Mouse (Mus musculus) cerebellum, postnatal 25 days (tissue): ENCODE measurements at regions not wholly inside any gene's neighbourhood (a gene's known extent, or its start where the extent isn't known, plus 50 kb on each side); places are given as distances from the start of the nearest gene placed in this dataset.

ENCODE experiments used
- DNase-seq, 2 experiments: peaks; one replicate each; pipeline ENCODE4 v3.0.0; 2021; ENCODE audit warnings: mixed read lengths in 2 of 2

GRCm38 (mm10) chr8:116115811-116116372 is 388.9 kb upstream of the Dynlrb2 start:
- peak; percentile 74 to 80 for DNase-seq

DNA sequence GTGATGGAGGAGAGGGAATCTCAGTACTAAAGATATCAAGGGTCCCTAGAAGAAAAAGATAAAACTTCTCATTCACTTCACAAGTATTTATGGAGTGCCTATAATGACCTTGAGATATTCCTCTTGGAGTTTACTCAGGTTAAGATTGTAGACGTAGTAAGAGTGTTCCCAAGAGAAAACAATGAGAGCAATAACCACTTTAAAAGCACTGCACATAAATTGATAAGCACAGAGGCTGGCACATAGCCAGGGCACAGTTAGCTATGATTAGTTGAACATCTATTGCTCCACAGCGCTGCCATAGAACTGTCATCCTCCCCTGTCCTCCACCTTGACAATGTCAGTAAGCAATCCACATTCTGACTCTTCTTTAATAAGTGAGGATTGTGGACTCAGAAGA is 389.8 kb upstream of the Dynlrb2 start:
- peak in 1 of 2 experiments; percentile 22 for DNase-seq

DNA sequence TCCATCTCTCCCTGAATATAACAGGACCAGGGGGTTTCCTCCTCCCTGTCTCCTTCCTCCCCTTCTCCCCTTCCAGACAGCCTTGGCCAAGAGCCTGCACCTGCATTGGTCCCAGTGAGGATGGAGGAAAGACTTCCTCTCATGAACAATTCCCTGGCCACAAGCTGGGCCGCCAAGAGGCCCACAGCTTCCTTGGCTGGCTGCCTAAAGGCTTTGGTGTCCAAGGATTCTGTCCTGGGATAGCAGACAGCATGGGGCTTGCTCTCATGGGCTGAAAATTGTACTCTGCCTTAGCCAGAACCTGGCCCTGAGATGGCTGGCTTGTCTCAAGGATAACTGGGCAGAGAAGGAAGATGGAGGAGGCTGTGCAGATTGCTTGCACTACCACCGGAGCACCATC is 390.3 kb upstream of the Dynlrb2 start:
- peak; percentile 44 to 64 for DNase-seq

DNA sequence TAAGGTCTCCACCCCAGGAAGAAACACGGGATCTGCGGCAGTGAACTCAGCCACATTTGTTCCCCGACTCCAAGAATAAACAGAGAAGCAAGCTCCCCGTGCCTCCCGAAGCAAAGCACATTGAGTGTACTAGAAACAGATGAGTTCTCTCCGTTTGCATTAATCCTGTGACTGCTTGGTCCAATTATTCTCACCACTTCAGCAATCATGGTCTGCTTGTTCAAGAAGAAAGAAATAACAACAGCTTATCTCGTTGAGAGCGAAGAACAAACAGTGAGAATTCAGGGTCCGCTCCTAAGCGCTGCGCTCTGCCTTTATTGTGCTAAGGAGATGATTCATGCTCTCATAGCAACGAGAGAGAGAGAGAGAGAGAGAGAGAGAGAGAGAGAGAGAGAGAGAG is 393.6 kb upstream of the Dynlrb2 start:
- DNase-seq = no peak

DNA sequence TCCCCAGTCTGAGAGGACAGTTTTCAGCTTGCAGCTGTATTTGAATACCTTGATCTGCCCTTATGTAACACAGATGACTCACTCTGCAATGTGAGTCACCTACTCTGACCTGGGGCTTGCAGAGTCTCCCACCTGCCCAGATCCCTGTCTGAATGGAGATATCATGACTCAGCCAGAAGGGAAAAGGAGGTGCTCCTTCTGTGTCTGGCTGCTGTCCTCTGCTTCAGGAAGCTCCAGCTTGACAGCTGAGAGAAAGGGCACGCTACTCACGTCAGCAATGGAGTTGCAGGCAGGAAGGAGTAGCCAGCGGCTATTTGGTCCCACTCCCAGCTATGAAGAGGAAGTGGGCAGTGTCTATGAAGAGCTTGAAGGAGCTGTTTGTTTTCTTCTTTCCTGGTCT is 389.1 kb upstream of the Maf start:
- DNase-seq = no peak

DNA sequence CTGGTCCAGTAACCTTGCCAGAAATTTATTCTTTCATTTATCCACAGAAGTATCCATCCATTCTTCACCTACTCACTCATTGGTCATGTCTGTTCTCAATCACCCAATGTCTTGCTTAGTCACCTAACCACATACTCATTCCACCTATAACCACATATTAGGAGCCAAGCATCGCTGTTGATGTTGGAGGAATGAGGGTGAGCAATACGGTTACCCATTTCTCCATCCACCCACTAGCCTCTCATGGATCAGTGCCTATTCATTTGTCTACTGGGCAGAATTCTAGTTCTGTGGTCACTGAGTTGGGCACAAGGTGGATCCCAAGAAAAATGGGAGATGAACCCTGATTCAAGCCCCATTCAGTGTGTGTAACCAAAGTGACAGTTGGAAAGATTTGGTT is 375.6 kb upstream of the Maf start:
- no peak for DNase-seq

DNA sequence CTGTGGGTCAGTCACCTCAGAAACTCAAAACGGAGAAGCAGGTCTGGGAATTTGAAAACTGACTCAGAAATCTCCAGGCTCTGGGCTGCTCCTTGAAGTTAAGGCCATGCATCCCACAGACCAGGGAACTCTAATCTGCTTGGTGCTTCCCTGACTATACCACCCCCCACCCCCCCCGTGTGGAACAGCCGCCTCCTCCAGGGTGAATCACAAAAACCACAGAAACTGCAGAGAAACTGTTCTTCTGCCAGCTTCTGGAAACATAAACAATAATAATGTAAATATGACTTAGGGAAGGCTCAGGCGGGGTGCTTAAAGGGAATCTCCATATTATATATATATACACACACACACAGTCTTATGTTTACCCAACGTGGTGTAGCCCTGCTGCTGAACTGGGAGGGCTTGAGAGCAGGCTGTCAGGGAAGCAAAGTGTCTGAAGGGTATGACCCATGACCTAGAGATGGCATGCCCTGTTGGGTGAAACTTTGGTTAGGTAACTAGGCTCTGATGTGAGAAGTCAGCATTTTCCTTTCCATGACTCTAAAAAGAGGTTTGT is 371.3 kb upstream of the Maf start:
- DNase-seq = no peak

- no peak for DNase-seq
Observed at GRCm38 (mm10) chr8:116071497-116071896, 363.9 kb upstream of the Maf start.

GRCm38 (mm10) chr8:116069538-116069937 is 361.9 kb upstream of the Maf start:
- DNase-seq = no peak

GRCm38 (mm10) chr8:116067978-116068375 is 360.4 kb upstream of the Maf start:
- no peak for DNase-seq

DNA sequence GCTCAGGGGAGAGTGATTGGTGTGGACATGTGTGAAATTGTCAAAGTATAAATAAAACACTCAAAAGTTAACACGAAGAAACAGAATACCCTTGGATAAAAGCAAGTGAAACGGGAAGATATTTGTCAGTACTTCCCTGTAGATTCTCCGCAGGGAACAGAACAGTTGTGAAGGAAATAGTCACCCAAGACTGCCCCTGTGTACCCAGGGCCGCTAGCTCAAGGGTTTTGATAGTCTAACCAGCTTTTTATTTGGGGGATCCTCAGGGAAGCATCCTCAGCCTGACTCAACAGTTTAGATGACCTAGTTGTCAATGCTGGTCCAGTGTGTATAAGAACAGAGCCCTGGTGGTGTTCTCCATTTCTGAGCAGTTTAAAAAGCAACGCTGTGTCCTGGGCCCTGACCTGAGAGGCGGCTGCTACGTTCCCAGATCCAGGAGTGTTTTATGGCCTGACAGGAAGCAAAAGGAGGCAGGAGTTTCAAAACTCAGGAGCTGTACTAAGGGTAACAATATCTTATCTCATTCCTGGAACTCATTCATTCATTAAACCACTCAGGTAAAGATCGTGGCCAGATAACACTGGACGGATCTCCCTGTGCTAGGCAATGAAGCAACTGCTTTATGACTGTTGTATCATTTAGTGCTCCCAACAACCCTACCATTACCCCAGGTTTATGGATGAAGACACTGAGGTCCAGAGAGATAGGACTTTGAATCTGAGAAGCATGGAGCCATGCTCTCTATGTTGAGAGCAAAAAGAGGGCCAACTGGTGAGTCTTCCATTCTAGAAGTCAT is 359.8 kb upstream of the Maf start:
- DNase-seq = no peak

DNA sequence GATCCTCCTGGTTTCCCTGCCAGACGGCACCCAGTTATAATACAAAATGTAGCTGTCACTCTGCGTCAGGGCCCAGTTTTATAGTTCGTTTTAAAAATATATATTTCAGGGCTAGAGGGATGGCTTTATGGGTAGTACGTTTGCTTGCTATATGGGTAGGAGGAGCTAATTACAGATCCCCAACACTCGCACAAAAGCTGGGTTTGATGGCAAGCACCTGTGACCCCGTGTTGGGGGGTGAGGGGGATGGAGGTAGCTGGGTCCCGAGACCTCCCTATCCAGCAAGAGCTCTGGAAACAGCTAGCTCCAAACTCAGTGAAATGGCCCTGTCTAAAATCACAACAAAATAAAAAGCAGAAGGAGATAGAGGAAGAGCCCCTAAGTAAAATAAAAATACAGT is 358.3 kb upstream of the Maf start:
- no peak for DNase-seq

GRCm38 (mm10) chr8:116065327-116065726 is 357.7 kb upstream of the Maf start:
- no peak for DNase-seq

GRCm38 (mm10) chr8:116064562-116064961 is 357.0 kb upstream of the Maf start:
- DNase-seq = no peak

DNA sequence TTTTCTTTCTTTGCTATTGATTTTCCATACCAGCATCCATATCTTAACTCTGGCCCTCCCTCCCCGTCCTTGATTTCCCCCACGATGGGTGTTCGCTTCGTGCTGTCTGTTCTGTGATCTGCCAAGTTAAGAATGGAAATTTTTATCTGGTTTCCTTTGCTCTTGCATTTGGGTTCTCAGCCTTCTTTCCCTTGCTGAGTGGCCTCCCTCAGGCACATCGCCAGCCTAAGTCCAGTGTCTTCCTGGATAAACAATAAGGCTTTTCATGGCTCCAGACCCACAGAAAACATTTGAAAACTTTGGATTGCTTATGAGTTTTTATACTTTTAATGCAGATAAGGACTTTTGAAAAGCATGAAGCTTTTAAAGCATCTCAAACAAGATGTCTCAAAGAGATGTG is 355.9 kb upstream of the Maf start:
- no peak for DNase-seq

- DNase-seq = no peak
Observed at GRCm38 (mm10) chr8:116053483-116053882, 345.9 kb upstream of the Maf start.

DNA sequence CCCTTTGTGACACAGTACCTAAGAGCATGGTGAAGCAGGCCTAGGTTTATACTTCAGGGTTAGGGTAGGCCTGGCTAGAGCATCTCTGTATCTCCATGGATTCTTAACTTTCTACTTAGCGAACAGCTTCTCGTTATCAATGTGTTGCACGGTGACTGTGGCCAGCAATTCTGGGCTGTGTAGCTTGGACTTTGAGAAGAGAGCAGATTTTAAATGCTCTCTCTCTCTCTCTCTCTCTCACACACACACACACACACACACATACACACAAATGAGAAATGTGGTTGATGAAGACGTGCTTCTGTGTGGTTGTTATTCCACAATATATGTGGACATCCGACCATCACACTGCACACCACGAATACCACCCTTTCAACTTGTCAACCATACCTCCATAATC is 345.4 kb upstream of the Maf start:
- no peak for DNase-seq

DNA sequence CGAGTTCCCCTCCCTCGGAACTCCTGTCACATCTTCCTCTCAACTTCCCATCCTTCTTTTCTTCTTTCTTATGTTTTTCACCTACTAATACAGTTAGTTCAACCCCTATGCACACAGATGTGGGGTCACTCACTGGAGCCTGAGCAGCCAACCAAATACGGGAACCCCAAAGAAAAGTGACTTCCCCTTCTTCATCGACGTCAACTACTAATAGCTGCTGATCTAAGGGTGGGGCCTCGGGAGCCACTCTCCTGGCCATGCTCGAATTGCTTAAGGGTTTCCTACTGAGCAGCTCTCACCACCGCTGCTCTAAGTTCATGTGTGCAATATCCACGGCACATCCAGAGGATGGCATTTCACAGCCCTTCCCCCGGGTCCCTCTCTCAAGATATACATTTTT is 340.9 kb upstream of the Maf start:
- DNase-seq = no peak

DNA sequence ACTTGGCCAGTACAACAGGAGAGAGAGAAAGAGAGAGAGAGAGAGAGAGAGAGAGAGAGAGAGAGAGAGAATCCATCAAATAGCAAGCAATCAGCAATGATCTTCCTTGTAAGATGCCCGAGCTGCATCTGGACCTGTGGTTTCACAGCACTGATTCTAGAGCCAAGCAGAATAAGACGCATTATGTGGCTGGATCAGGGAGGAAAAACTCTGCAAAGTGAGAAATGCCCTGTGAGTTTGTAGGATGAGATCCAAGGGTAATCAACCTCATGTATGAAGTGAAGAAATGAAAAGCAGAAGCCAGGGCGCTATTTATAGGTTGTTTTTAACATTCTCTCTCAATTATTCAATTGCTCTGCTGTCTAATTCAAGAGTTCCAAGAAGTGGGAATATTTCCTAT is 339.3 kb upstream of the Maf start:
- no peak for DNase-seq

DNA sequence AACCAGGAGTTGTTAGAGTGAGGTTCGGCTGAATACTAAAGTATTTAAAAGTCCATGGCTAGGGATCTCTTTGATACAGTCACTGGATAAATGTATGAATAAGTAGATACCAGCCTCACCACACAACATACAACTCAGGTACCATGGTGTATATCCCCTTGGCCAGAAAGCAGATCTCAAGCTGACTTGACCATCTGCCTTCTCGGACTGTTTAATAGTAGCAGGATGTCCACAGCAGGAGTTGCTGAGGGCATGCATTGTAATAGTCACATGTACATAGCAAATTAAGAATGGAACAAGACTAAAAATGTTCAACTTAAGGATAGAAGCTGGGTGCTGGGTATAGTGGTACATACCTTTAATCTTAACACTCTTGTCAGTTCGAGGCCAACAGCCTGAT is 337.9 kb upstream of the Maf start:
- DNase-seq = peak; percentile 83 to 87

- peak; percentile 26 to 30 for DNase-seq
Observed at GRCm38 (mm10) chr8:116043381-116043780, 335.8 kb upstream of the Maf start.

DNA sequence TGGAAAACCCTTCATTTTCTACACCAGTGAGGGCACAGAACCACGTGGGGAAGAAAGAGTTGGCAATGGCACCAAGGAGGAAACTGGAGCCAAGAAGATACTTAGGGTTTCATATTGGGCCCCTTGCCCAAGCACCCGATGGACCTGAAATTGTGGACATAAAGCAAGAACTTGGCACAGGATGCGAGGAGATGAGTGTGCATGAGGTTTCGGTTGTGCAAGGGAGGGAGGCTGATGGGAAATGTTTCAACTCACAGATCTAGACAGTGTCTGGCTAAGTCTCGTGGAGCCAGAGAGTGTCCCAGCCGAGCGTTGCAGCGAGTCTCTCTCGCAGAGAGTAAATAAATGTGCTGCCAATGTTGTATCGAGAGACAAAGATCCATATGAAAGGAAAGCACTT is 323.4 kb upstream of the Maf start:
- no peak for DNase-seq

GRCm38 (mm10) chr8:116025321-116025720 is 317.7 kb upstream of the Maf start:
- no peak for DNase-seq

DNA sequence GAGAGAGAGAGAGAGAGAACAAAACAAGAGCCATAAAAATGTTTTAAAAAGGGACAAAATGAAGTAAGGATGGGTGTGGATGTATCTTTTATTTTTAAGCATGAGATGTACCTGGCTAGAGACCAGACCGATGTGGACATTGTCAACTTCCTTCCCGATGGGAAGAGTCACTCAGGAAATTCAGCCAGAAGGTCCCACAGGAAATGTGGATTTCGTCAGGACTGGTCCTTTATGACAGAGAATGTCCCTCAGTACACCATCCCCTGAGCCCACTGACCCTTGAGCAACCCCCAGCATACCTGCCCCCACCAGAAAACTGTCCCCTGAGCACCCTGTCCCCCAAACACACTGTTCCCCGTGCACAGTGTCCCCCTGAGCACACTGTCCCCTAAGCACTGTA is 317.2 kb upstream of the Maf start:
- no peak for DNase-seq

GRCm38 (mm10) chr8:116021691-116022090 is 314.1 kb upstream of the Maf start:
- no peak for DNase-seq
